Mouse (Mus musculus) hindlimb bud, embryonic 11.5 days (tissue): Measurements from ENCODE around the gene Fam234b.

Source experiments
- DNase-seq: peaks from one replicate; pipeline ENCODE4 v3.0.0-alpha.2; 2012; ENCODE audit warnings: low read depth, low spot score; ENCODE audit errors: extremely low spot score

Fam234b gene

GRCm38 (mm10) chr6:135219916-135220315, 22.1 kb downstream of the Fam234b start:
- no peak for DNase-seq

- no peak for DNase-seq
These were observed 26.1 kb downstream of the Fam234b start for GRCm38 (mm10) chr6:135223786-135224416.

GRCm38 (mm10) chr6:135228465-135228941, 30.7 kb downstream of the Fam234b start:
- DNase-seq, result no peak

- DNase-seq, result no peak
These were observed 32.8 kb downstream of the Fam234b start for GRCm38 (mm10) chr6:135230586-135230985.

GRCm38 (mm10) chr6:135232443-135233182, 34.8 kb downstream of the Fam234b start:
- DNase-seq, result no peak

GRCm38 (mm10) chr6:135235742-135236141, 38.0 kb downstream of the Fam234b start:
- DNase-seq, result no peak

- DNase-seq, result no peak
These were observed 38.8 kb downstream of the Fam234b start for GRCm38 (mm10) chr6:135236576-135236975.

- DNase-seq, result no peak
These were observed 39.5 kb downstream of the Fam234b start for GRCm38 (mm10) chr6:135237326-135237725.

GRCm38 (mm10) chr6:135238211-135238610, 40.4 kb downstream of the Fam234b start:
- DNase-seq, result no peak

- DNase-seq, result no peak
These were observed 42.6 kb downstream of the Fam234b start for GRCm38 (mm10) chr6:135240361-135240760.

- DNase-seq, result no peak
These were observed 47.8 kb downstream of the Fam234b start for GRCm38 (mm10) chr6:135245586-135245985.

- no peak for DNase-seq
These were observed 50.1 kb downstream of the Fam234b start for GRCm38 (mm10) chr6:135247861-135248260.

- DNase-seq, result peak; percentile 35
These were observed 52.2 kb downstream of the Fam234b start for GRCm38 (mm10) chr6:135249846-135250531.

- no peak for DNase-seq
These were observed 53.3 kb downstream of the Fam234b start for GRCm38 (mm10) chr6:135250926-135251699.

GRCm38 (mm10) chr6:135251849-135252727, 54.3 kb downstream of the Fam234b start:
- no peak for DNase-seq

- DNase-seq, result peak; percentile 56
These were observed 54.9 kb downstream of the Fam234b start for GRCm38 (mm10) chr6:135252728-135253077.

- no peak for DNase-seq
These were observed 56.4 kb downstream of the Fam234b start, which contains the start of gene Gsg1 for GRCm38 (mm10) chr6:135254153-135254552. TSS of gene Gsg1 (minus strand) at chr6:135254351.

- no peak for DNase-seq
These were observed 62.7 kb downstream of the Fam234b start for GRCm38 (mm10) chr6:135260435-135260834.

- no peak for DNase-seq
These were observed 63.3 kb downstream of the Fam234b start for GRCm38 (mm10) chr6:135261124-135261523.

GRCm38 (mm10) chr6:135262565-135262964, 64.8 kb downstream of the Fam234b start:
- DNase-seq, result no peak
